Mouse (Mus musculus): ENCODE measurements around the gene Rnf185. TPM values are rescaled to one million over a fixed set of nuclear protein-coding genes. Genes with fewer than 3 reads are reported as not detected.

Gene Rnf185
- 26.1 TPM for polyA plus RNA-seq (2017; shearing (Covaris generic))

DNA sequence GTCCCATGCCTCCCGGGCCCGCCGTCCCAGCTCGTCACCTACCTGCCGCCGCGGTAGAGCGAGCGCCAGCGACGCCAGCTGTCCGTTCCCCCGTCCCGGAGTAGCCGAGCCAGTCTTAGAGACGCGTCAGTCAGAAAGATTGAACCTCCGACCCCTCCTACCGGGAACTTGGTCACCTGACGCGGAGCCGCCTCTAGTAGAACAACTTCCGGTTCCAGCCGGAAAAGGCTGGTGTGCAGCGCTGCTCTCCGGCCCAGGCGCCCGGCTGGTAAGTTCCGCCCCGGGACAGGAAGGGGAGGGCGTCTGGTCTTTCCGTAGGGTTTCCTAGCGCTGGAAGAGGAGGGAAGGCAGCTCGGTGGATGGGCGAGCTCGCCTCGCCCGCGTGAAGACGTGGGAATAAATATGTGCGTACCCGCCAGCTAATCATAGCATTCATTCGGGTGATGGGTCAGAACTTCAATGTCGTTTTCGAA is at the start of gene Rnf185:
Gene Rnf185 (minus strand): TSS at position 197 of the 473 bp plus-strand sequence.

DNA sequence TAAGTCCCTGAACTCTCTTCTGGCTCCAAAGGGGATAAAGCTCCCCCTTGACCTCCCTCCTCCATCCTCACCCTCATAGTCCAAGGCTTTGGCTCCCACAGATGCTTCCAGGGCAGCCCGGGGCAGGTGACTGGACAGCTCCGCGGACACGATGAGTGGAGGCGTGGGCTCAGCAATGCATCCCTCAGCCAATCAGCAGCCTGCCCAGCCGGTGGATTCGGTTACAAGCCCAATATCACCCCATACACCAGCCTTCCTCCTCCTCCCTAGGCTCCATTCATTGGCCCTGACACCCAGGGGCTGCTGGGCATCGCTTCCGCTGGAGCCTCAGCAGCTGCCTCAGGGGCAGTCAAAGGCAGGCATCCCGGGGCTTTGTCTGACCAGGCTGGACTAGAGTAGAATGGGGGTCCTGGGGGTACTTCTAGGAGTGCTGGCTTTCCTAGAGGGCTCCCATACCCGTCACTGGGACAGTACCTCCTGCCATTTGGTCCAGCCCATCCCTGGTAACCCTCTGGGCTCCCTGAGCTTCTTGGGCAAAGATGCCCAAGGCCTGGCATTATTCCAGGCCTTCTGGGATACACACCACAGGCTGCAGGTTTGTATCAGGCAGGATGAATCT is 35.9 kb upstream of the Rnf185 start, which contains the start of gene Pla2g3:
Gene Pla2g3 (plus strand): TSS at position 333 of the 619 bp plus-strand sequence.

GRCm38 (mm10) chr11:3408997-3409732 is 43.0 kb downstream of the Rnf185 start, which contains the start of gene Limk2:
TSS of gene Limk2 (minus strand) at chr11:3409189.

Other genes with a start within 250 kb of the Rnf185 start
- 40.0 TPM for gene Eif4enif1, start 250.0 kb downstream of the Rnf185 start, polyA plus RNA-seq (2017; shearing (Covaris generic))
- gene Drg1, start 185.9 kb downstream of the Rnf185 start, polyA plus RNA-seq (2017; shearing (Covaris generic)), result 181 TPM
- 19.2 TPM for gene Patz1, start 163.5 kb downstream of the Rnf185 start, polyA plus RNA-seq (2017; shearing (Covaris generic))
- gene Pik3ip1, start 122.0 kb downstream of the Rnf185 start, polyA plus RNA-seq (2017; shearing (Covaris generic)), result 81.8 TPM
- gene Limk2, start 43.2 kb downstream of the Rnf185 start, polyA plus RNA-seq (2017; shearing (Covaris generic)), result 108 TPM
- 0.10 TPM for gene Pla2g3, start 35.9 kb upstream of the Rnf185 start, polyA plus RNA-seq (2017; shearing (Covaris generic))
- gene Inpp5j, start 52.5 kb upstream of the Rnf185 start, polyA plus RNA-seq (2017; shearing (Covaris generic)), result not detected
- gene Selenom, start 62.3 kb upstream of the Rnf185 start, polyA plus RNA-seq (2017; shearing (Covaris generic)), result 6.2 TPM
- gene Smtn, start 88.2 kb upstream of the Rnf185 start, polyA plus RNA-seq (2017; shearing (Covaris generic)), result 2.4 TPM
- 10.7 TPM for gene Morc2a, start 196.8 kb upstream of the Rnf185 start, polyA plus RNA-seq (2017; shearing (Covaris generic))

Data from activated CD4-positive, CD25-positive, alpha-beta regulatory T cell, adult 9 weeks (primary cell).